Mouse (Mus musculus): ENCODE results near the gene Gm11172. TPM values are rescaled to one million over a fixed set of nuclear protein-coding genes. Genes with fewer than 3 reads are reported as not detected.
A peak's percentile ranks its signal among the peaks of the same experiment; 100 is the strongest.

Gm11172 gene
- total and polyA plus RNA-seq, 3 experiments = not detected

GRCm38 (mm10) chr16:10780631-10781120, 32.0 kb upstream of the Gm11172 start:
- Histone ChIP-seq H3K9me3 (replicated peaks) (peaks cover 7% of the 10 kb centered on the region), H3K27me3 (ENCODE audit: insufficient read depth, low read length) (no peaks in the 10 kb centered on the region), H3K4me1 (ENCODE audit: insufficient read depth, low read depth, low read length) (peaks cover 90% of the 10 kb centered on the region), H3K4me3 (ENCODE audit: low read depth, low read length) (peak overlapping the region; percentile 7; the same call in 1 of the 2 replicates), H3K36me3 (replicated peaks) (peaks cover 42% of the 10 kb centered on the region)
- ATAC-seq (ENCODE audit: extremely low read depth, insufficient number of reproducible peaks, low FRiP score, poor library complexity, severe bottlenecking) = no peak
- DNase-seq (ENCODE audit: low spot score) = no peak
- TF ChIP-seq CTCF (IDR thresholded peaks at IDR 0.05; ENCODE audit: low read depth, low read length) (no peak), POLR2AphosphoS5 (IDR thresholded peaks at IDR 0.05; ENCODE audit: insufficient replicate concordance, low read depth, low read length) (no peak), GATA2 (IDR thresholded peaks at IDR 0.05; ENCODE audit: borderline replicate concordance, low read depth, low read length) (no peak), TAL1 (conservative IDR thresholded peaks at IDR 0.05; ENCODE audit: low read depth, low read length) (no peak), GATA1 (IDR thresholded peaks at IDR 0.05; ENCODE audit: borderline replicate concordance, low read length) (no peak)

- TF ChIP-seq POLR2AphosphoS5 (IDR thresholded peaks at IDR 0.05; ENCODE audit: insufficient replicate concordance, low read depth, low read length) = no peak
- no peak for TF ChIP-seq GATA2 (IDR thresholded peaks at IDR 0.05; ENCODE audit: borderline replicate concordance, low read depth, low read length)
- TF ChIP-seq TAL1 (conservative IDR thresholded peaks at IDR 0.05; ENCODE audit: low read depth, low read length) = no peak
- no peak for TF ChIP-seq CTCF (IDR thresholded peaks at IDR 0.05; ENCODE audit: low read depth, low read length)
- TF ChIP-seq GATA1 (IDR thresholded peaks at IDR 0.05; ENCODE audit: borderline replicate concordance, low read length) = no peak
- peaks cover 90% of the 10 kb centered on the region for H3K4me1 ChIP-seq (ENCODE audit: insufficient read depth, low read depth, low read length)
- DNase-seq (ENCODE audit: low spot score) (no peak), ATAC-seq (ENCODE audit: extremely low read depth, insufficient number of reproducible peaks, low FRiP score, poor library complexity, severe bottlenecking) (no peak)
- H3K36me3 ChIP-seq (replicated peaks) = peaks cover 42% of the 10 kb centered on the region
- no peaks in the 10 kb centered on the region for H3K27me3 ChIP-seq (ENCODE audit: insufficient read depth, low read length)
- peak overlapping the region; percentile 84; the same call in 1 of the 2 replicates for H3K4me3 ChIP-seq (ENCODE audit: low read depth, low read length)
- H3K9me3 ChIP-seq (replicated peaks) = peaks cover 7% of the 10 kb centered on the region
Observed at GRCm38 (mm10) chr16:10781862-10782371, 30.8 kb upstream of the Gm11172 start.

GRCm38 (mm10) chr16:10782377-10783151, 30.2 kb upstream of the Gm11172 start:
- peaks cover 7% of the 10 kb centered on the region for H3K9me3 ChIP-seq (replicated peaks)
- TF ChIP-seq GATA2 (IDR thresholded peaks at IDR 0.05; ENCODE audit: borderline replicate concordance, low read depth, low read length) (no peak), POLR2AphosphoS5 (IDR thresholded peaks at IDR 0.05; ENCODE audit: insufficient replicate concordance, low read depth, low read length) (no peak), TAL1 (conservative IDR thresholded peaks at IDR 0.05; ENCODE audit: low read depth, low read length) (no peak), GATA1 (IDR thresholded peaks at IDR 0.05; ENCODE audit: borderline replicate concordance, low read length) (no peak), CTCF (IDR thresholded peaks at IDR 0.05; ENCODE audit: low read depth, low read length) (no peak)
- peaks cover 90% of the 10 kb centered on the region for H3K4me1 ChIP-seq (ENCODE audit: insufficient read depth, low read depth, low read length)
- ATAC-seq (ENCODE audit: extremely low read depth, insufficient number of reproducible peaks, low FRiP score, poor library complexity, severe bottlenecking) (no peak), DNase-seq (ENCODE audit: low spot score) (no peak)
- no peaks in the 10 kb centered on the region for H3K27me3 ChIP-seq (ENCODE audit: insufficient read depth, low read length)
- H3K36me3 ChIP-seq (replicated peaks) = peaks cover 42% of the 10 kb centered on the region
- peak overlapping the region; percentile 84 for H3K4me3 ChIP-seq (ENCODE audit: low read depth, low read length)

GRCm38 (mm10) chr16:10783152-10783434, 29.6 kb upstream of the Gm11172 start:
- ATAC-seq (ENCODE audit: extremely low read depth, insufficient number of reproducible peaks, low FRiP score, poor library complexity, severe bottlenecking) = no peak
- Histone ChIP-seq H3K9me3 (replicated peaks) (peaks cover 7% of the 10 kb centered on the region), H3K4me1 (ENCODE audit: insufficient read depth, low read depth, low read length) (peaks cover 89% of the 10 kb centered on the region), H3K36me3 (replicated peaks) (peaks cover 42% of the 10 kb centered on the region), H3K4me3 (ENCODE audit: low read depth, low read length) (peak overlapping the region; percentile 84), H3K27me3 (ENCODE audit: insufficient read depth, low read length) (peaks cover 1% of the 10 kb centered on the region; the same call in 1 of the 2 replicates)
- no peak for TF ChIP-seq GATA2 (IDR thresholded peaks at IDR 0.05; ENCODE audit: borderline replicate concordance, low read depth, low read length)
- TF ChIP-seq CTCF (IDR thresholded peaks at IDR 0.05; ENCODE audit: low read depth, low read length) = no peak
- no peak for TF ChIP-seq GATA1 (IDR thresholded peaks at IDR 0.05; ENCODE audit: borderline replicate concordance, low read length)
- no peak for TF ChIP-seq TAL1 (conservative IDR thresholded peaks at IDR 0.05; ENCODE audit: low read depth, low read length)
- TF ChIP-seq POLR2AphosphoS5 (IDR thresholded peaks at IDR 0.05; ENCODE audit: insufficient replicate concordance, low read depth, low read length) = no peak
- no peak for DNase-seq (ENCODE audit: low spot score)

GRCm38 (mm10) chr16:10783451-10783850, 29.3 kb upstream of the Gm11172 start:
- peaks cover 42% of the 10 kb centered on the region for H3K36me3 ChIP-seq (replicated peaks)
- peak overlapping the region; percentile 84 for H3K4me3 ChIP-seq (ENCODE audit: low read depth, low read length)
- ATAC-seq (ENCODE audit: extremely low read depth, insufficient number of reproducible peaks, low FRiP score, poor library complexity, severe bottlenecking) = no peak
- peaks cover 89% of the 10 kb centered on the region for H3K4me1 ChIP-seq (ENCODE audit: insufficient read depth, low read depth, low read length)
- TF ChIP-seq CTCF (IDR thresholded peaks at IDR 0.05; ENCODE audit: low read depth, low read length) (no peak), POLR2AphosphoS5 (IDR thresholded peaks at IDR 0.05; ENCODE audit: insufficient replicate concordance, low read depth, low read length) (no peak), GATA1 (IDR thresholded peaks at IDR 0.05; ENCODE audit: borderline replicate concordance, low read length) (no peak), TAL1 (conservative IDR thresholded peaks at IDR 0.05; ENCODE audit: low read depth, low read length) (no peak), GATA2 (IDR thresholded peaks at IDR 0.05; ENCODE audit: borderline replicate concordance, low read depth, low read length) (no peak)
- peaks cover 7% of the 10 kb centered on the region for H3K9me3 ChIP-seq (replicated peaks)
- no peak for DNase-seq (ENCODE audit: low spot score)
- H3K27me3 ChIP-seq (ENCODE audit: insufficient read depth, low read length) = peaks cover 5% of the 10 kb centered on the region; the same call in 1 of the 2 replicates

All from G1E (cell line).